Mouse (Mus musculus) G1E (cell line): ENCODE results near the gene Pde4d.

Source experiments
- CTCF ChIP-seq: IDR thresholded peaks from 2 replicates; pipeline ENCODE4 v1.5.1; 2012; ENCODE audit warnings: low read depth, low read length, inconsistent platforms, mixed read lengths
- GATA1 ChIP-seq: IDR thresholded peaks from 2 replicates; pipeline ENCODE4 v1.6.1; 2012; ENCODE audit warnings: borderline replicate concordance, low read length, inconsistent platforms, mixed read lengths
- GATA2 ChIP-seq: IDR thresholded peaks from 2 replicates; pipeline ENCODE4 v1.6.1; 2012; ENCODE audit warnings: low read depth, low read length, inconsistent platforms, borderline replicate concordance
- POLR2AphosphoS5 ChIP-seq: IDR thresholded peaks from 2 replicates; pipeline ENCODE4 v1.6.1; 2012; ENCODE audit warnings: low read depth, low read length, inconsistent platforms; ENCODE audit not compliant: insufficient replicate concordance
- TAL1 ChIP-seq: conservative IDR thresholded peaks from 2 replicates; pipeline ENCODE4 v1.6.1; 2012; ENCODE audit warnings: low read depth, low read length, inconsistent platforms, mixed read lengths

- TF ChIP-seq POLR2AphosphoS5 = no peak
- TF ChIP-seq CTCF = no peak
- TF ChIP-seq TAL1 = no peak
- no peak for TF ChIP-seq GATA1
- TF ChIP-seq GATA2 = no peak
Observed at GRCm38 (mm10) chr13:108541488-108541887, 91.7 kb downstream of the Pde4d start.
